Mouse (Mus musculus) stomach, postnatal 0 days (tissue): ENCODE results near the gene Ift43.

Experiments used
- CTCF ChIP-seq: IDR thresholded peaks from 2 replicates; pipeline ENCODE4 v1.5.1; 2016; ENCODE audit warnings: antibody characterized with exemption, low read depth, mild to moderate bottlenecking, moderate library complexity
- EP300 ChIP-seq: optimal IDR thresholded peaks from 2 replicates; pipeline ENCODE3; 2016; ENCODE audit warnings: antibody characterized with exemption

DNA sequence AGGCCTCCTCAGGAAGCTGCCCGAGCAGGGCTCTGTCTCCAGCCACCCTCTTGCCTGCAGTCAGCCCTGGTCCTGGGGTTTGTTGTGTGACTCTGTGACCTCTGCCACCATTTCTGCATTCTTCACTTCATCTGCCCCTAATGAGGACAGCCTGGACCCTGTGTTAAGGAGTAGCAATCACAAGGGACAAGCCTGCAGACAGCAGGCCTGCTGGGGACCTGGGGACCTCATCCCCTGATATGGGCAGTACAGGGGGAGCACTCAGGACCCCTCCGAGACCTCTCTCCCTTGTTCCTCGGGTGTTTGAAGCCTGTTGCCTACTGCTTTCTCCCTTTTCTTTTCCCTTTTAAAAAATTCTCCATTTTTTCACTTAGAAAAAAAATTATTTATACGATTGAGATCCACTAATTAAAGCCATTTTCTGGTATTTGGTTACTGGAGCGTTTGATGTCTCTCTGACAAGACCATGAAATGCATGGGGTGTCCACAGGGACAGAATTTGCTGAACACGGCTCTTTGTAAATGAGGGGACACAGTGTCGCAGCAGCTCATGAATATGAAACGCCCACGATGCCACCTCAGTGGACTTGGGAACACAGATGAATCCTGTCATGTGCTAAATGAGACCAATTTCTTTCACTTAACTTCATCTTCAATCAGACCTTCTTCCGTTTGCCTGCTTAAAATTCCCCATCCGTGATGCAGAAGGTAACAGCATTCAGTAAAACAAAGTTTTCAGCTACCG lies 71.0 kb downstream of the Ift43 start:
- no peak for TF ChIP-seq CTCF
- no peak for TF ChIP-seq EP300
